Mouse (Mus musculus) liver, postnatal 0 days (tissue): ENCODE data around the gene Stom. TPM values are rescaled to one million over a fixed set of nuclear protein-coding genes. Genes with fewer than 3 reads are reported as not detected.

Source experiments
- ATAC-seq: fragments of 200-750 bp; cut with Nextera tagmentation; 2 replicates; pipeline ENCODE4 v1.8.0; 2017; ENCODE audit warnings: mild to moderate bottlenecking, moderate library complexity
- DNase-seq: peaks from one replicate; pipeline ENCODE4 v3.0.0-alpha.2; 2016
- H3K27ac ChIP-seq: fragments of 300-500 bp; sonication (generic); 2 replicates; pipeline ENCODE4 v1.5.1; 2014; ENCODE audit warnings: antibody characterized with exemption, moderate library complexity, mild to moderate bottlenecking, low read depth
- H3K27me3 ChIP-seq: fragments of 300-500 bp; sonication (generic); 2 replicates; pipeline ENCODE4 v1.6.1; 2014; ENCODE audit warnings: low read length, control low read depth, mixed read lengths; ENCODE audit not compliant: insufficient read depth
- H3K36me3 ChIP-seq: fragments of 300-500 bp; sonication (generic); replicated peaks from 2 replicates; pipeline ENCODE4 v1.6.1; 2014; ENCODE audit warnings: mild to moderate bottlenecking, control low read depth, low read length, moderate library complexity, mixed read lengths; ENCODE audit not compliant: insufficient read depth
- H3K4me1 ChIP-seq: fragments of 300-500 bp; sonication (generic); 2 replicates; pipeline ENCODE4 v1.6.1; 2014; ENCODE audit warnings: antibody characterized with exemption, mild to moderate bottlenecking, control low read depth; ENCODE audit not compliant: insufficient read depth
- H3K4me2 ChIP-seq: fragments of 300-500 bp; sonication (generic); 2 replicates; pipeline ENCODE4 v1.6.1; 2014; ENCODE audit warnings: low read depth, mild to moderate bottlenecking, low read length, moderate library complexity, mixed read lengths
- H3K4me3 ChIP-seq: fragments of 300-500 bp; sonication (generic); 2 replicates; pipeline ENCODE4 v1.5.1; 2014; ENCODE audit warnings: low read depth, low read length
- H3K9ac ChIP-seq: fragments of 300-500 bp; sonication (generic); replicated peaks from 2 replicates; pipeline ENCODE4 v1.6.1; 2014; ENCODE audit warnings: mild to moderate bottlenecking, moderate library complexity
- H3K9me3 ChIP-seq: fragments of 300-500 bp; sonication (generic); 2 replicates; pipeline ENCODE4 v1.6.1; 2016; ENCODE audit warnings: mild to moderate bottlenecking, control low read depth, low read length, mixed read lengths
- CTCF ChIP-seq: sonication (generic); IDR thresholded peaks from 2 replicates; pipeline ENCODE4 v1.5.1; 2016; ENCODE audit warnings: antibody characterized with exemption, low read depth
- EP300 ChIP-seq: IDR thresholded peaks from 2 replicates; pipeline ENCODE4 v1.6.1; 2016; ENCODE audit warnings: antibody characterized with exemption, low read depth, mild to moderate bottlenecking
- WGBS: fragments of 180-500 bp; shearing (Covaris S2); extraction: QIAGEN DNeasy Blood & Tissue Kit; methylation state at CpG from one replicate; pipeline ENCODE4 v1.1.7; 2014; ENCODE audit not compliant: insufficient replicate concordance; 5-methylcytosine and 5-hydroxymethylcytosine counted together
- polyA plus RNA-seq: library from polyadenylated mRNA; unstranded; fragments of >200 nt; fragmentation: Nextera tagmentation; extraction: Ambion mirVana; gene quantifications from 2 replicates; pipeline ENCODE4 v1.2.1, GENCODE M21; 2015

The Stom gene
- polyA plus RNA-seq, 1 experiment from 2014 or later, result 86.3 TPM

DNA sequence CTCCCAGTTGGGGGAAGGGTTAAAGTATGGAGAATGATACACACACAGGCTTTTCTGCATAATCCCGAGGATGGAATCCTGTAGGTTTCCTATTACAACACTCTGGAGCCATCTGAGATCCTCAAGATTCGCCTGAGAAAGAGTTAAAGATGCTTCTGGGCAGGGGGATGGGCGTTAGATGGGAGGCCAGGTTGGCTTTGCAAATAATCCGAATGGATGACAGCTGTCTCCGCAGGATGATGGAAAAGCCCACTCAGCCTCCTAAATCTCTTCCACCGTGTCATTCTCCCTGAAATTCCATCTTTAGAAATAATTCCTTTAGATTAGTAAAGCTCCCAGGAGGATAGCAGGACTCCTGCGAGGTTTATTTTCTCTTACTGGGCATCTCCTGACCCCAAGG is 1.2 kb downstream of the Stom start:
- Histone ChIP-seq H3K4me2 (peak overlapping the region; percentile 82), H3K4me1 (peaks cover 36% of the 10 kb centered on the region), H3K27ac (peak overlapping the region; percentile 97), H3K9ac (peak overlapping the region; percentile 92), H3K36me3 (0 out of 2 replicates have a peak, but pooled peaks cover 6% of the 10 kb centered on the region), H3K27me3 (no peaks in the 10 kb centered on the region), H3K4me3 (peak overlapping the region; percentile 81), H3K9me3 (no peaks in the 10 kb centered on the region)
- 27% methylated on average over 7 of the region's 7 CpGs for WGBS
- TF ChIP-seq EP300 (no peak), CTCF (no peak)
- no peak for DNase-seq
- ATAC-seq, result no peak

GRCm38 (mm10) chr2:35333670-35334069 is 3.1 kb downstream of the Stom start:
- Histone ChIP-seq H3K4me1 (peaks cover 50% of the 10 kb centered on the region), H3K9ac (peak overlapping the region; percentile 92; the same call in 1 of the 2 replicates), H3K27ac (peak overlapping the region; percentile 29), H3K36me3 (peaks cover 6% of the 10 kb centered on the region; the same call in 1 of the 2 replicates), H3K27me3 (no peaks in the 10 kb centered on the region), H3K4me2 (peak overlapping the region; percentile 82), H3K9me3 (no peaks in the 10 kb centered on the region), H3K4me3 (peak overlapping the region; percentile 81)
- TF ChIP-seq EP300 (no peak), CTCF (no peak)
- ATAC-seq (no peak), DNase-seq (no peak)

DNA sequence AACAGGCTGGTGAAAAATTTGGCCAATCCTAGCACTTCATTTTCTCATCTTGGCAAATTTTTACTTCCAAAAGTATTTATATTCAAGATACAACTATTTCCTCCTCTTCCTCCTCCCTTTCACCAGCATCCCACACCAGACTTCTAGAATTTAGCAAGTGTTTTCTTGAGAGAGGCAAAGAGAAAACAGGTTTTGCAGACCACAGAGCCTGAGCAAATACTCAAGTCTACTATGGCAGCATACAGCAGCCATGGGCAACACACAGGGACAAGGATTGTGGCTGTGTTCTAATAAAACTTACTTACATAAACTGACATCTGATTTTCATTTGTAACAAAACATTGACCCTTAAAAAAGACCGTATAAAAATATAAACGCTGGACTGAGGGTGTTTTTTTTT is 5.6 kb downstream of the Stom start:
- WGBS, result 71% methylated on average over 2 of the region's 2 CpGs
- Histone ChIP-seq H3K27me3 (no peaks in the 10 kb centered on the region), H3K27ac (peak overlapping the region; percentile 26; the same call in 1 of the 2 replicates), H3K9me3 (no peaks in the 10 kb centered on the region), H3K36me3 (peaks cover 12% of the 10 kb centered on the region; the same call in 1 of the 2 replicates), H3K4me1 (peaks cover 62% of the 10 kb centered on the region), H3K4me3 (no peak overlapping the region), H3K9ac (no peak overlapping the region), H3K4me2 (peak overlapping the region; percentile 82)
- no peak for ATAC-seq
- DNase-seq, result no peak
- TF ChIP-seq CTCF (no peak), EP300 (no peak)

DNA sequence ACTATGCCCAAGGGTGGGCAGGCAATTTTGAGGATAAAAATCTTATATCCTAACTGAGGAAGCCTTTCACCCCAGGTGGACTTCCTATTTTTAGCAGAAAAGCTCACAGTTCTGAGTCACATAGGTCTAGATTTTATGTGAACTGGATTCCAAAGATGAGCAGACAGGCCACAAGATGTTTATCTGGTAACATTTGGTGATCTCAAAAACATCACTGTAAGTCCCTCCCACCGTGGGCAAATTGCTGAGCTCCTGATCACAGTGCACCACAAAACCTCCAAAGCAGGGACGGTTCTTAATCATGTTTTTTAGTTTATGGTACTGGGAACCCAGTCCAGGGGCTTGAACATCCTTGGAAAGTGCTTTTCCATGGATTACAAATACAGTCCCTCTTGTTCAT is 7.7 kb downstream of the Stom start:
- H3K4me2 ChIP-seq, result peak overlapping the region; percentile 67
- no peaks in the 10 kb centered on the region for H3K27me3 ChIP-seq
- peaks cover 71% of the 10 kb centered on the region for H3K4me1 ChIP-seq
- WGBS, result 47% methylated on average over 2 of the region's 2 CpGs
- H3K4me3 ChIP-seq, result no peak overlapping the region
- ATAC-seq, result no peak
- no peaks in the 10 kb centered on the region for H3K9me3 ChIP-seq
- peak overlapping the region; percentile 89 for H3K27ac ChIP-seq
- no peak for DNase-seq
- TF ChIP-seq CTCF (no peak), EP300 (no peak)
- peak overlapping the region; percentile 35 for H3K9ac ChIP-seq
- peaks cover 29% of the 10 kb centered on the region for H3K36me3 ChIP-seq

GRCm38 (mm10) chr2:35328064-35328792 is 8.5 kb downstream of the Stom start:
- TF ChIP-seq CTCF, result no peak
- no peak for TF ChIP-seq EP300
- Histone ChIP-seq H3K4me1 (peaks cover 76% of the 10 kb centered on the region), H3K36me3 (peaks cover 37% of the 10 kb centered on the region), H3K9me3 (no peaks in the 10 kb centered on the region), H3K27ac (peak overlapping the region; percentile 89), H3K4me2 (peak overlapping the region; percentile 67), H3K9ac (peak overlapping the region; percentile 35; the same call in 1 of the 2 replicates), H3K4me3 (peak overlapping the region; percentile 27), H3K27me3 (no peaks in the 10 kb centered on the region)
- DNase-seq (no peak), ATAC-seq (peak; percentile 4; the same call in 1 of the 2 replicates)
- WGBS, result 37% methylated on average over 11 of the region's 11 CpGs

DNA sequence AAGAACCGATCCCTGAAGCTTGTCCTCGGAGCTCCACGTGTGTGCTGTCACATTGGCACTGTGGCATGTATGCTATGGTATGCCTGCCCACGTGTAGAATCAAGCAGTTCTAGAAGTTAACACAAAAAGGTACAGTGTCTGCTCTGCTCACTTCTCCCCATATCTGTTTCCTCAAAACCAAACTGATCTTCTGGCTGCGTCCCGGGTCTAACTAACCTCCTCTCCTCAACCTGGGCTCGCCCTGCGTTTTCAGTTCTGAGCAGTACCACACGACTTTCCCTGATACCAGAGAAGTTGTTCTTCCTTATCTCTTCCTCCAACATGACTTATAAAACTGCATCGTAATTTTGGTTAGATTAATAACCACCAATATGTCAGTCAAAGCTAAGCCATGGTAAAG is 9.2 kb downstream of the Stom start:
- H3K36me3 ChIP-seq, result peaks cover 41% of the 10 kb centered on the region
- ATAC-seq (peak; percentile 69), DNase-seq (peak; percentile 43)
- peaks cover 71% of the 10 kb centered on the region for H3K4me1 ChIP-seq
- peak overlapping the region; percentile 35; the same call in 1 of the 2 replicates for H3K9ac ChIP-seq
- no peaks in the 10 kb centered on the region for H3K27me3 ChIP-seq
- no peaks in the 10 kb centered on the region for H3K9me3 ChIP-seq
- 25% methylated on average over 10 of the region's 10 CpGs for WGBS
- H3K4me2 ChIP-seq, result peak overlapping the region; percentile 67
- TF ChIP-seq EP300 (peak; percentile 95), CTCF (no peak)
- peak overlapping the region; percentile 89 for H3K27ac ChIP-seq
- peak overlapping the region; percentile 27 for H3K4me3 ChIP-seq
